Mouse (Mus musculus) thymus, adult 18-20 months (tissue): Measurements from ENCODE around the gene Taar8c.
"Not testable (repeated sequence)": the region's sequence is repeated elsewhere in the genome, so short reads cannot be mapped to it uniquely, and the experiment has no call there.

Experiments
- DNase-seq, 2 experiments: peaks; one replicate each; pipeline ENCODE4 v3.0.0; 2022; ENCODE audit warnings: mixed read lengths in 2 of 2

Gene Taar8c

DNA sequence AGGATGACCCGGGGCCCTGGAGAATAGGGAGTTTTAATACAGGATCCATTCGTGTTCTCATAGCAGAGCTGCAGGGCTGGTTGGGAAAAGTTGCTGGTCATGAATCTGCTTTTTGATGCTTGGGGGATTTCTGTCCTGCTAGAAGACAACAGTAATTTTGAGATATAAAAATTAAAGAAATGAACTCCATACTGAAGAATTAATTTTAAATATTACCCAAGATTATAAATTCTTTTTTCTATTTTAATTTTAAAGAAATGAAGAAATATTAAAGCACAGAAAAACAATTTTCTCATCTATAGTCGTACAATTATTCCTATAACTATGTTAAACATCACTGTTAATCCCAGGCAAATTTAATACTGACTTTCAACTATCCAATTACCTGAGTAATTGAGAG, at the start of gene Taar8c:
Taar8c (minus strand) TSS at position 101 of the 400 bp plus-strand sequence.
- not testable (repeated sequence) for DNase-seq

- no peak for DNase-seq
Observed at GRCm38 (mm10) chr10:24150086-24150485, 48.4 kb upstream of the Taar8c start.

DNA sequence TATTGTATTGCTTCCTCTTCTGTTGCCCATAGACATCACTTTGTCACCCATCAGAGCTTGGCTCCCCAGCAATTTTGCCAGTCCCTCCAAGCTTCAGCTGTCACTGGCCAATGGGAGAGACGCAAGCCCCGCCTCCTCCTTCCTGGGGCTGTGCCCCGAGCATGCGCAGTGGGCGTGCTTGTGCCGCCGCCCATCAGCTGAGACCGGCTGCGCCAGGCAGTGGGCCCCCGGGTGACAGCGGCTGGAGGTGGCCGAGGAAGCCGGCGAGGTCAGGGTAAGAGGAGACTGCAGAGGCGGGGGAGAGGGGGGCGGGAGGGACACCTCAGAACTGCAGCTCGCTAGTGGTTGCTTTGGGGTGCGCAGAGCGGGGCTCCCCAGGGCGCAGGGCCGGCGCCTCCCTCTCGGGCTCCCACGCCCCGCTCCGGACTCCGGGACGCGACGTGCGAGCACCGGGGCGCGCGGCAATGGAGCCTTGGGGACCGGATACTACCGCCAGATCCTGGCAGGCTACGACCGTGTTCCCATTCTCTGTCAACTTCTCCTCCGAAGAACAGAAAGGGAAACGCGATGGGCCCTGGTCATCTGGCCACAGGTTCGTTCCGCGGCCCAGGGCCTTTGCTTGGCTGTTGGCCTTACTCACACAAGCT, 47.5 kb upstream of the Taar8c start, which contains the start of gene Stx7:
Stx7 (plus strand) TSS at position 168 of the 647 bp plus-strand sequence.
- DNase-seq, result peak; percentile 87 to 91

DNA sequence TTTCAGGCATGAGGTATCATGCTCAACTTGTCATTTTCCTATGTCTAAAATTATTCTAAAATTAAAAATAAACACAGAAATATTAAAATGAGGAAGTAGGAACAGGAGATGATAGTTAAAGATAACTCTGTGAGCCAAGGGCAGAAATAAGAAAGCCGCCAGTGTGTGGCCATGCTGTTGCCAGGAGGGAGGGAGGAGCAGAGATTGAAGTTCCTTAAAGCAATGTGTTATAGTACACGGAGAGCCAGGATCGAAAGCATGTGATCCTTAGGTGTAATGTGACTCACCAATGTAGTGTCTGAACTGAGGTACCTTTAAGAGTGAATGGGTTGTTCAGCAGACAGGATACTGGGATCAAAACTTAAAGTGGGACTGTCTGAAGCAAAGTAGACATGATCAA, 41.0 kb upstream of the Taar8c start:
- no peak for DNase-seq

DNA sequence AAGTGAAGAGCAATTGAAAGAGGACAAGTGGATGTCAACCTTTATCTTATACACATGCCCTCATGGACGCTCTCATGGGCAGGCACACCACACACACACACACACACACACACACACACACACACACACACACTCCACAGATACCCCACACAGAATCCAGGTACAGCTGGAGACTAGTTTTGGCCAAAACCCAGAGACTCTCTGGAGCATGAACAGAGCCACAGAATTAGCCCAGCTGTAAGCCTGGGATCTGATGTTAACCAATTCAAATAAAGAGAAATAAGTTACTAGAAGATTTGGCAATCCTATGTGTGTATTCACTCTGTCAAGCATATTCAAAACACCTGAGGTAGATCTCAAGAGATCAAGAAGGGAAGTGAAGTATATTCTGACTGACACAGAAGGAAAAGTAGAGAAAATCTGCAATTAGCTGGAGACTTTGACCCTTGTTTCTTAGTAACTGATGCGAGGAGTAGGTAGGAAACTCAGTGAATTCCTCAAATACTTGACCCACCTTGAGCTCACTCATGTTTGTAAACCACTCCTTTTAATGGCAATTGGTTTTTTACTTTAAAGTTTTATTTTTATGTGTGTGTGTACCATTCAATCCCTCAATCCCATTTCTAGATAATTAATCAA, 37.0 kb upstream of the Taar8c start:
- DNase-seq, result no peak

GRCm38 (mm10) chr10:24134071-24134645, 32.4 kb upstream of the Taar8c start:
- no peak for DNase-seq

DNA sequence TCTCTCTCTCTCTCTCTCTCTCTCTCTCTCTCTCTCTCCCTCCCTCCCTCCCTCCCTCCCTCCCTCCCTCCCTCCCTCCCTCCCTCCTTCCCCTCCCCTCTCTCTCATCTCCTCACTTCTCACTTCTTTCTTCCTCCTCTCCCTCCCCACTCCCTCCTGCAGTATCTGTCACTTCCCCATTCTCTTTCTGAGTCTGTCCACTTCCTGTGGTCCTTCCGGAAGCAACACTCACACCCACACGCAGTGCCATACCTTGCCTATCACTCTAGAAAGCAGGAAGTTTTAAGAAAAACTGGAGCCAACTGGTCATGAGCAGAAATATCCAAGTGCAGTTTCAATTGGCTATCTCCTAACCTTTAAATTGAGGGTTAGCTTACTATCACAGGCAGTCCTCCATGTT, 31.4 kb upstream of the Taar8c start:
- DNase-seq, result no peak

DNA sequence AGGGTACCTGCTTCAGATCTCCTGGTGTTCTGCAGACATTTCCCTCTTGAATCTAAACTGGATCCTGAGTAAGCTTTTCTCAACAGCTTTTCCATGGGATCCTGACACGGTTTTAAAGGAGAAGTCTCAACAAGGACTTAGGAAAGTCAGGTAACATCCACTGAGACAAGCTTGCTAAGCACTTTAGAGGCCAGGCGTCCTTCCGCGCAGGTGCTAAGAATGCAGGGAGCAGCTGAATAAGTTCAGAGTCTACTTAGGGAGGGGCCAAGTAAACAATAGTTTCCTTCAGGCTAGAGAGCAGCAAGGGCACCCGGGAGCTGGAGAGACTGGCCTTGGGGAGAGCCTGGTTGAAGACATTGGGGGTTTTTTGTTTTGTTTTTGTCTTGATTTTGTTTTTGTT, 30.6 kb upstream of the Taar8c start:
- no peak for DNase-seq

GRCm38 (mm10) chr10:24131451-24132262, 29.9 kb upstream of the Taar8c start:
- peak in 1 of 2 experiments; percentile 22 for DNase-seq

GRCm38 (mm10) chr10:24111116-24111778, 9.5 kb upstream of the Taar8c start:
- DNase-seq, result no peak

- DNase-seq, result not testable (repeated sequence)
Observed at GRCm38 (mm10) chr10:24109434-24109833, 7.7 kb upstream of the Taar8c start, which contains the start of gene Taar9. TSS of gene Taar9 (minus strand) at chr10:24109534.

- DNase-seq, result no peak
Observed at GRCm38 (mm10) chr10:24108236-24108635, 6.5 kb upstream of the Taar8c start.

DNA sequence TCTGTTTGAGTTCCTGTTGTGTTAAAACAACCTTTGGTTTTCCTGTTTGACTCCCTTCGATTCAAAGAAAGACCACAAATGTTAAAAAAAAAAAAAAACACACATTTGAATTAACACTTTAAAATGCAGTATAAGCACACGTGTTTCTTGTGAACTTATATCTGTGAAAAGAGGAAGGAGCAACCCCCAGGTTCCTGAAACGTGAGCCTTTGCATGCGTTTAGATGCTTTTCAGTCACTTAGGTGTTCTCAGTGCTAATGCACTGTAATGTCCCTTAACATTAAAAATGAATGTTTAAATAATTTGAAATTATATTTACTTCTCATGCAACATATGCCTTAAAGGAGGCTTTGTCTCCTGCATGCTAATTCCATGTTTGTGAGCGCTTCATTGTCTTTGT, 6.0 kb upstream of the Taar8c start:
- DNase-seq, result no peak

DNA sequence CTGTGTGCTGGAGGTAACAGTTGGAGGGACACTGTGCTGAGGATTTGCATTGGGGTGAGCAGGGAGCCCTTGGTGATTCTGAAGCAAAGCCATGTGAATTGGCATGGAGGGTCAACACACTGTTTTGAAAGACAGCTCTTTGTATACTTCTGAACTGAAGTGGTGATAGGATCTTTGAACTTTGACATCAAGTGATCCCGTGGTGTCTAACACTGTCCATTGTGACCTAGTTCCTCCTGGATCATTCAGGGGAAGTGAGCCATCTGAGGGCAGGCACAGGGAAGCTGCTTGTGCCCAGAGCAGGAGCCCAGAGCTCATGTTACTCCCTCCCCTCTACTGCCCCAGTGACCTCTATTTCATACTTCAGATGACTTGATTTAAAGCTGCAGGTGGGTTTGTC, 1.6 kb upstream of the Taar8c start:
- DNase-seq, result not testable (repeated sequence)

GRCm38 (mm10) chr10:24097010-24097409, 4.7 kb downstream of the Taar8c start:
- not testable (repeated sequence) for DNase-seq

DNA sequence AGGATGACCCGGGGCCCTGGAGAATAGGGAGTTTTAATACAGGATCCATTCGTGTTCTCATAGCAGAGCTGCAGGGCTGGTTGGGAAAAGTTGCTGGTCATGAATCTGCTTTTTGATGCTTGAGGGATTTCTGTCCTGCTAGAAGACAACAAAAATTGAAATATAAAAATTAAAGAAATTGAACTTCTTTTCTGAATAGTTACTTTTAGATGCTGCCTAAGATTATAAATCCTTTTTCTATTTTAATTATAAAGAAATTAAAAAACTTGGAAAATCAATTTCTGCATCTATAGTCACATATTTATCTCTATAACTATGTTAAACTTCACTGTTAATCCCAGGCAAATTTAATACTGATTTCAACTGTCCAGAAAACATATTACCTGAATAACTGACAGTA, 9.5 kb downstream of the Taar8c start, which contains the start of gene Taar8b:
Taar8b (minus strand) TSS at position 101 of the 400 bp plus-strand sequence.
- no peak for DNase-seq

DNA sequence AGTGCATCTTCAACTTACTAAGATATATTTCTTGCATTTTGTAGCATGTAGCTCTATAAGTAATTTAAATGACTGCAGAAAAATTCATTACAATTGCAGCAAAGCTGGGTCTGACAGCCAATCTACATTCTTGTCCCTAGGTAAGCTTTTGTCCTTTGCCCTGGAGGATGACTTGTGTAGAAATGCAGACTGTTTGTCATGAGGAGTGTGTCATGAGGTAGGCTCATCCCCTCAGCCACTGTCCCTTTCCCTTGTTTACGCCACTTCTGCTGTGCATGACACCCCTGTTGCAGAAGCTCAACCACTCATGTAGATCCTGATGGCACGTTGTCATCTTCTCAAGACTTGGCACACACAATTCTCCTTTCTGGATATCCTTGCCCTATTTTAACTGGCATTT, 14.5 kb downstream of the Taar8c start:
- no peak for DNase-seq

GRCm38 (mm10) chr10:24086555-24086954, 15.2 kb downstream of the Taar8c start:
- no peak for DNase-seq

DNA sequence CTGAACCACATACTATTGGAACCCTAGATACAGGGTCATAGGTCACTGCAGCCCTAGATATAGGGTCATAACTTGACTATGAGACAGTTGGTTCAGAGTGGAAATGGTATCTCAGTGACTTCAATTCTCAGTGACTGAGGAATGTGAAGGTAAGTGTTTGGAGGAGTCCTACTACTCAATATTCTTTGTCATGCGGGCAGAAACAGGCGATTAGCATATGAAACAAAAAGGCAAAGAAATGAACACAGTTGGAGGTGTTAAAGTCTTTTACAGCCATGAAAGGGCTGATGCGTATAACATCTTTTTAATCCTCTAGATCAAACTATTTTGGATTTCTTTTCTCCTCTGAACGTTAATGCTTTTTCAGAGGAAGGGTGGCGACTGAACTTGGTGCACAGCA, 15.8 kb downstream of the Taar8c start:
- DNase-seq, result no peak

DNA sequence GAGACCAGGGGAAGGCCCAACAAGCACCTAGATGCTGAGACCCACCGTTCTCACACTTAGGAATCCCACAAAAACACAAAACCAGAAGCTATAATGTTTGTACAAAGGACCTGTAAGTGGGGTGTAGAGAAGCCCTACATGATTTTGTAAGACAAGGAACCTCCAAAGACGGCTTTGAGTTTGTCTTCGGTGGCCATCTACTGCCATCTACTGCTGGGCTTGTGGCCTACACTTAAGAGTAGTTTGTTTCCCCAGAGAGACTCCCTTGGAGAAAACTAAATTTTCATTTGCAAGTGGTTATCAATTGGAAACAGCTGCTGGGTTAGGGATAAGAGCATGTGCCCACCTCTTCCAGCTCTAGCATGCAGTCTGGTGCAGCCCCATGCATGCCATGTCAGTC, 21.5 kb downstream of the Taar8c start:
- no peak for DNase-seq

GRCm38 (mm10) chr10:24076200-24076599, 25.5 kb downstream of the Taar8c start, which contains the start of gene Taar8a:
TSS of gene Taar8a (plus strand) at chr10:24076500.
- not testable (repeated sequence) for DNase-seq

DNA sequence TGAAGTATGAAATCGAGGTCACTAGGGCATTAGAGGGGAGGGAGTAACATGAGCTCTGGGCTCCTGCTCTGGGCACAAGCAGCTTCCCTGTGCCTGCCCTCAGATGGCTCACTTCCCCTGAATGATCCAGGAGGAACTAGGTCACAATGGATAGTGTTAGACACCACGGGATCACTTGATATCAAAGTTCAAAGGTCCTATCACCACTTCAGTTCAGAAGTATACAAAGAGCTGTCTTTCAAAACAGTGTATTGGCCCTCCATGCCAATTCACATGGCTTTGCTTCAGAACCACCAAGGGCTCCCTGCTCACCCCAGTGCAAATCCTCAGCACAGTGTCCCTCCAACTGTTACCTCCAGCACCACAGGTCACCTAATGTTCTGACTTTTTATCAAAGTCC, 27.0 kb downstream of the Taar8c start:
- not testable (repeated sequence) for DNase-seq
